Mouse (Mus musculus): ENCODE data around the gene Nsd2.

Nsd2 gene

GRCm38 (mm10) chr5:33819876-33820732 lies at the start of gene Nsd2:
Gene Nsd2 (plus strand): TSS chr5:33820725.
- peak; percentile 69 for DNase-seq (ENCODE audit: low read depth, low spot score)

- no peak for DNase-seq (ENCODE audit: low read depth, low spot score)
Observed at GRCm38 (mm10) chr5:33777195-33777594, 43.3 kb upstream of the Nsd2 start.

GRCm38 (mm10) chr5:33781964-33782344 lies 38.6 kb upstream of the Nsd2 start:
- no peak for DNase-seq (ENCODE audit: low read depth, low spot score)

GRCm38 (mm10) chr5:33782345-33782998 lies 38.1 kb upstream of the Nsd2 start, which contains the start of gene Letm1:
Gene Letm1 (minus strand): TSS chr5:33782817.
- DNase-seq (ENCODE audit: low read depth, low spot score) = peak; percentile 95

- DNase-seq (ENCODE audit: low read depth, low spot score) = no peak
Observed at GRCm38 (mm10) chr5:33782999-33783390, 37.5 kb upstream of the Nsd2 start.

- no peak for DNase-seq (ENCODE audit: low read depth, low spot score)
Observed at GRCm38 (mm10) chr5:33791912-33792643, 28.4 kb upstream of the Nsd2 start.

- DNase-seq (ENCODE audit: low read depth, low spot score) = no peak
Observed at GRCm38 (mm10) chr5:33803337-33803736, 17.2 kb upstream of the Nsd2 start.

- DNase-seq (ENCODE audit: low read depth, low spot score) = peak; percentile 7
Observed at GRCm38 (mm10) chr5:33811519-33811918, 9.0 kb upstream of the Nsd2 start.

GRCm38 (mm10) chr5:33816008-33816725 lies 4.4 kb upstream of the Nsd2 start:
- peak; percentile 16 for DNase-seq (ENCODE audit: low read depth, low spot score)

GRCm38 (mm10) chr5:33818104-33818503 lies 2.4 kb upstream of the Nsd2 start:
- peak; percentile 3 for DNase-seq (ENCODE audit: low read depth, low spot score)

GRCm38 (mm10) chr5:33819141-33819875 lies 1.2 kb upstream of the Nsd2 start:
- DNase-seq (ENCODE audit: low read depth, low spot score) = peak; percentile 3

- DNase-seq (ENCODE audit: low read depth, low spot score) = peak; percentile 39
Observed at GRCm38 (mm10) chr5:33820733-33821621, 452 bp downstream of the Nsd2 start.

GRCm38 (mm10) chr5:33821901-33822427 lies 1.4 kb downstream of the Nsd2 start:
- DNase-seq (ENCODE audit: low read depth, low spot score) = no peak

GRCm38 (mm10) chr5:33822456-33822855 lies 1.9 kb downstream of the Nsd2 start:
- no peak for DNase-seq (ENCODE audit: low read depth, low spot score)

- peak; percentile 57 for DNase-seq (ENCODE audit: low read depth, low spot score)
Observed at GRCm38 (mm10) chr5:33826001-33826400, 5.5 kb downstream of the Nsd2 start.

GRCm38 (mm10) chr5:33828107-33828506 lies 7.6 kb downstream of the Nsd2 start:
- no peak for DNase-seq (ENCODE audit: low read depth, low spot score)

GRCm38 (mm10) chr5:33829958-33830357 lies 9.4 kb downstream of the Nsd2 start:
- no peak for DNase-seq (ENCODE audit: low read depth, low spot score)

- peak; percentile 24 for DNase-seq (ENCODE audit: low read depth, low spot score)
Observed at GRCm38 (mm10) chr5:33830832-33831231, 10.3 kb downstream of the Nsd2 start.

GRCm38 (mm10) chr5:33841331-33841730 lies 20.8 kb downstream of the Nsd2 start:
- no peak for DNase-seq (ENCODE audit: low read depth, low spot score)

- no peak for DNase-seq (ENCODE audit: low read depth, low spot score)
Observed at GRCm38 (mm10) chr5:33842549-33842948, 22.0 kb downstream of the Nsd2 start.
